Mouse (Mus musculus) embryonic facial prominence, embryonic 14.5 days (tissue): ENCODE results near the gene Eef1akmt2. TPM values are rescaled to one million over a fixed set of nuclear protein-coding genes. Genes with fewer than 3 reads are reported as not detected.
A peak's percentile ranks its signal among the peaks of the same experiment; 100 is the strongest.

Experiments used
- ATAC-seq: fragments of 200-750 bp; cut with Nextera tagmentation; 2 replicates; pipeline ENCODE4 v1.8.0; 2017; ENCODE audit warnings: low read depth, moderate number of reproducible peaks, moderate TSS enrichment
- DNase-seq: peaks from one replicate; pipeline ENCODE4 v3.0.0-alpha.2; 2015; ENCODE audit warnings: low spot score
- H3K27ac ChIP-seq: fragments of 300-500 bp; sonication (generic); replicated peaks from 2 replicates; pipeline ENCODE4 v1.5.1; 2014; ENCODE audit warnings: low read depth, mild to moderate bottlenecking, low read length, moderate library complexity
- H3K27me3 ChIP-seq: fragments of 300-500 bp; sonication (generic); replicated peaks from 2 replicates; pipeline ENCODE4 v1.6.1; 2014; ENCODE audit warnings: low read length; ENCODE audit not compliant: control insufficient read depth, insufficient read depth
- H3K36me3 ChIP-seq: fragments of 300-500 bp; sonication (generic); 2 replicates; pipeline ENCODE4 v1.6.1; 2014; ENCODE audit warnings: low read length, mixed read lengths; ENCODE audit not compliant: control insufficient read depth, insufficient read depth
- H3K4me1 ChIP-seq: fragments of 300-500 bp; sonication (generic); 2 replicates; pipeline ENCODE4 v1.6.1; 2014; ENCODE audit warnings: antibody characterized with exemption, low read length; ENCODE audit not compliant: control insufficient read depth, insufficient read depth
- H3K4me2 ChIP-seq: fragments of 300-500 bp; sonication (generic); 2 replicates; pipeline ENCODE4 v1.6.1; 2014; ENCODE audit warnings: low read depth, mild to moderate bottlenecking, low read length, moderate library complexity, mixed read lengths
- H3K4me3 ChIP-seq: fragments of 300-500 bp; sonication (generic); 2 replicates; pipeline ENCODE4 v1.5.1; 2014; ENCODE audit warnings: low read depth, mild to moderate bottlenecking, low read length
- H3K9ac ChIP-seq: fragments of 300-500 bp; sonication (generic); 2 replicates; pipeline ENCODE4 v1.6.1; 2014; ENCODE audit warnings: low read depth, mild to moderate bottlenecking, low read length, moderate library complexity, mixed read lengths
- H3K9me3 ChIP-seq: fragments of 300-500 bp; sonication (generic); 2 replicates; pipeline ENCODE4 v1.6.1; 2016; ENCODE audit warnings: low read length; ENCODE audit not compliant: control insufficient read depth
- WGBS: fragments of 180-500 bp; shearing (Covaris S2); extraction: QIAGEN DNeasy Blood & Tissue Kit; methylation state at CpG from one replicate; pipeline ENCODE4 v1.1.7; 2014; 5-methylcytosine and 5-hydroxymethylcytosine counted together
- polyA plus RNA-seq: library from polyadenylated mRNA; unstranded; fragments of >200 nt; fragmentation: Nextera tagmentation; extraction: Ambion mirVana; gene quantifications from 2 replicates; pipeline ENCODE4 v1.2.1, GENCODE M21; 2014

Eef1akmt2 gene
- polyA plus RNA-seq, 1 experiment from 2014 or later, result 58.5 TPM

GRCm38 (mm10) chr7:132781130-132781814, 71.2 kb downstream of the Eef1akmt2 start:
- peak overlapping the region; percentile 2; the same call in 1 of the 2 replicates for H3K9ac ChIP-seq
- peak; percentile 35; the same call in 1 of the 2 replicates for ATAC-seq
- peak overlapping the region; percentile 53; the same call in 1 of the 2 replicates for H3K27ac ChIP-seq
- WGBS, result 31% methylated on average over 7 of the region's 7 CpGs
- no peaks in the 10 kb centered on the region for H3K9me3 ChIP-seq
- DNase-seq, result no peak
- H3K36me3 ChIP-seq, result peaks cover 26% of the 10 kb centered on the region
- H3K4me3 ChIP-seq, result no peak overlapping the region
- H3K4me2 ChIP-seq, result no peak overlapping the region
- no peaks in the 10 kb centered on the region for H3K27me3 ChIP-seq
- H3K4me1 ChIP-seq, result peaks cover 15% of the 10 kb centered on the region

DNA sequence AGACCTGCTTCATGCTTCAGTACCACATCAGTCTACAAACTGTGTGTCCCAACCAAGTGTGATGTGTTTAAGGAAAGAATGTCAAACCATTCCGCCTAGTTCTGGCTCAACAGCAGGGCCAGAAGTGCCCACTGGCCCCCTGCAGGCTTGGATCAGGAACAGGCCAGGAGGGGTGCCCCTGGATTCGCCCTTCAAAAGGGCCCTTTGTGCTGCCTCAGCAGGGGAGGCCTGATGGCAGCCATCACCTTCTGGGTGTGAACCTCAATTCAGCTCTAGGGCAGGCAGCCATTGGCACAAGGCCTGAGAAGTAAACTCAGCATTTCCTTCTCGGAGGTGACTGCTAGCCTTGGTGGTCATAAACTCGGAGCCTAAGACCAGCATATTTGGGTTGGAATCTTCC, 71.9 kb downstream of the Eef1akmt2 start:
- no peak overlapping the region for H3K4me3 ChIP-seq
- no peaks in the 10 kb centered on the region for H3K27me3 ChIP-seq
- peaks cover 33% of the 10 kb centered on the region for H3K36me3 ChIP-seq
- no peak overlapping the region for H3K4me2 ChIP-seq
- peaks cover 15% of the 10 kb centered on the region for H3K4me1 ChIP-seq
- 49% methylated on average over 4 of the region's 4 CpGs for WGBS
- no peak overlapping the region for H3K9ac ChIP-seq
- ATAC-seq (no peak; the same call in 1 of the 2 replicates), DNase-seq (peak; percentile 46)
- H3K9me3 ChIP-seq, result no peaks in the 10 kb centered on the region
- peak overlapping the region; percentile 53; the same call in 1 of the 2 replicates for H3K27ac ChIP-seq

GRCm38 (mm10) chr7:132778630-132779029, 73.8 kb downstream of the Eef1akmt2 start:
- 94% methylated on average over 13 of the region's 13 CpGs for WGBS
- Histone ChIP-seq H3K4me3 (no peak overlapping the region), H3K9ac (no peak overlapping the region), H3K36me3 (peaks cover 35% of the 10 kb centered on the region), H3K27ac (no peak overlapping the region), H3K4me2 (no peak overlapping the region), H3K9me3 (no peaks in the 10 kb centered on the region), H3K27me3 (no peaks in the 10 kb centered on the region), H3K4me1 (peaks cover 15% of the 10 kb centered on the region)
- DNase-seq (no peak), ATAC-seq (no peak)

DNA sequence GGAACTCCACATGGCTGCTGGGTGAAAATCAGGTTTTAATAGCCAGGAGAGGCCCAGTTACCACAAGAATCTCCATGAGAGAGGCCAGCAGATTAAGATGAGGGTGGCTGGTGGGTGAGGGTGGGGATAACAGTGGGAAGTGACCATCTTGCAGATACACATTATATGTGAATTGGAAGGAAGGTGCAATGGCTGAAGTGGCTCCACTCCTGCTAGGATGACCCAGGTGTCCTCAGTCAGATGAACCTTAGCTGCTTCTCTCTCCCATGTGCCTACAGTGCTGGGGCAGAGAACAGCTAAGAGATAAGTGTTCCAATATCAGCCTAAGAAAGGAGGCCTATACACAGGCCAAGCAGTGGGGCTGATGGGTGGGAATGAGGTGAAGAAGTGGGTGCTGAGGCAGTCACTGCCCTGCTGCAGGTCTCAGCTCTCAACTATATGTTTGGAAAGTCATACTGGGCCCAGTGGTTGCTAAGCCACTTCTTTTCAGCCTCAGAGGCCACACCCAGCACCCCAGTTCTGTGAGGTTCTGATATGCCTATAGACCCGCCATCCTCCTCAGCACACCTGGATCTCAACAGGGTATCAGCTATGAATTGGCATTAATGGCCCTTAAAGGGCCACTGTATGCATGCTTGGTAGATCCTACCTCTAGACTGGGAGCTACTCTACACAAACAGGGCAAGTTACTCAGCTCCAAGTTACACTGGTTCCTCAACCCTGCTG, 74.6 kb downstream of the Eef1akmt2 start:
- DNase-seq, result no peak
- Histone ChIP-seq H3K9ac (no peak overlapping the region), H3K27me3 (no peaks in the 10 kb centered on the region), H3K4me1 (peaks cover 15% of the 10 kb centered on the region), H3K9me3 (no peaks in the 10 kb centered on the region), H3K4me2 (no peak overlapping the region), H3K4me3 (no peak overlapping the region), H3K36me3 (peaks cover 35% of the 10 kb centered on the region), H3K27ac (no peak overlapping the region)
- 93% methylated on average over 1 of the region's 1 CpGs for WGBS
- no peak for ATAC-seq

Other genes starting within 250 kb of the Eef1akmt2 start
- 14.3 and 20.7 TPM in 2 replicates for gene Lhpp, start 242.0 kb downstream of the Eef1akmt2 start, polyA plus RNA-seq
- gene Fam53b, start 38.8 kb downstream of the Eef1akmt2 start, polyA plus RNA-seq, result 16.5 and 21.0 TPM in 2 replicates
- gene Abraxas2, start 6.6 kb upstream of the Eef1akmt2 start, polyA plus RNA-seq, result 38.7 and 39.2 TPM in 2 replicates
- 15.2 and 19.3 TPM in 2 replicates for gene Zranb1, start 78.5 kb upstream of the Eef1akmt2 start, polyA plus RNA-seq